Mouse (Mus musculus) embryo, embryonic 11.5 days (tissue): Measurements from ENCODE around the gene Neu1.
"Not testable (repeated sequence)": the region's sequence is repeated elsewhere in the genome, so short reads cannot be mapped to it uniquely, and the experiment has no call there.

Experiments
- DNase-seq: peaks from one replicate; pipeline ENCODE4 v3.0.0-alpha.2; 2012; ENCODE audit warnings: low read depth, low spot score

Gene Neu1

GRCm38 (mm10) chr17:34947606-34948005 lies 16.6 kb downstream of the Neu1 start:
- no peak for DNase-seq

GRCm38 (mm10) chr17:34948721-34949552 lies 17.9 kb downstream of the Neu1 start:
- DNase-seq, result not testable (repeated sequence)

- DNase-seq, result no peak
Measured at GRCm38 (mm10) chr17:34949553-34949969, 18.5 kb downstream of the Neu1 start.

GRCm38 (mm10) chr17:34950514-34951455 lies 19.7 kb downstream of the Neu1 start:
- no peak for DNase-seq

GRCm38 (mm10) chr17:34951636-34952377 lies 20.8 kb downstream of the Neu1 start:
- DNase-seq, result no peak

GRCm38 (mm10) chr17:34952378-34953040 lies 21.5 kb downstream of the Neu1 start:
- peak; percentile 73 for DNase-seq

- no peak for DNase-seq
Measured at GRCm38 (mm10) chr17:34953258-34953657, 22.2 kb downstream of the Neu1 start.

- DNase-seq, result no peak
Measured at GRCm38 (mm10) chr17:34953904-34954303, 22.9 kb downstream of the Neu1 start.

GRCm38 (mm10) chr17:34954831-34955230 lies 23.8 kb downstream of the Neu1 start:
- DNase-seq, result no peak

- no peak for DNase-seq
Measured at GRCm38 (mm10) chr17:34955884-34956283, 24.8 kb downstream of the Neu1 start.

GRCm38 (mm10) chr17:34956340-34956739 lies 25.3 kb downstream of the Neu1 start:
- no peak for DNase-seq

GRCm38 (mm10) chr17:34957291-34957690 lies 26.2 kb downstream of the Neu1 start:
- DNase-seq, result not testable (repeated sequence)

GRCm38 (mm10) chr17:34957966-34958365 lies 26.9 kb downstream of the Neu1 start:
- DNase-seq, result not testable (repeated sequence)

GRCm38 (mm10) chr17:34958734-34959129 lies 27.7 kb downstream of the Neu1 start:
- not testable (repeated sequence) for DNase-seq

- DNase-seq, result peak; percentile 62
Measured at GRCm38 (mm10) chr17:34959130-34959778, 28.2 kb downstream of the Neu1 start, which contains the start of gene Hspa1b. Hspa1b (minus strand) TSS chr17:34959238.

- no peak for DNase-seq
Measured at GRCm38 (mm10) chr17:34959881-34960515, 28.9 kb downstream of the Neu1 start.

- DNase-seq, result no peak
Measured at GRCm38 (mm10) chr17:34960702-34961493, 29.8 kb downstream of the Neu1 start.

- no peak for DNase-seq
Measured at GRCm38 (mm10) chr17:34962125-34962524, 31.1 kb downstream of the Neu1 start.

GRCm38 (mm10) chr17:34962841-34963240 lies 31.8 kb downstream of the Neu1 start:
- DNase-seq, result no peak
